ENCODE assay signal across 17 mouse cellular contexts in the genomic region with DNA sequence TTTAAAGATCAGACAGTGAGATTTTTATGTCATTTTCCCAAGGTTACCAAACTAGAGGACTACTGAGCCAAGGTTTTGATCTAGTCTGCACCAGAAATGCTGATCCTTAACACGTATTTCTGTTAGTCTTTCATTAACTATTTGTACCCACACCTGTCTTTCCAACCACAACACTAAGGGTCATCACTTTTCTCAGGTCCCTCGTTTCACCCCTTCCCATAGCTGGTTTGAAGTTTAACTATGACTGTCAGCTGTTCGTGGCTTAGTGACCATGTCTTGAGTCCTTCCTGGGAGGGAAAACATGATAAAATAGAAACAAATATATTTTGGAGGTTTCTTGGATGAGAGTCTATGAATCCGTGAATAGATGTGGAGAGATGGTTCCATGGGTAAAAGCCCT.
"Had no signal": no experiment of that assay in that cellular context is flagged by ENCODE, and none has a peak within 500 bp of the region (broad histone marks: within the 10 kb centered on the region; RNA-seq: fewer than 3 reads in every experiment).

No protein-coding gene starts in this region.

- H3K4me1 ChIP-seq: neural tube, embryonic 12.5 days; stomach, embryonic 15.5 days had no signal

- H3K27me3 ChIP-seq: lung, embryonic 15.5 days; midbrain, embryonic 12.5 days; neural tube, embryonic 12.5 days; stomach, embryonic 15.5 days had no signal

- H3K9ac ChIP-seq: liver, postnatal 0 days; lung, embryonic 15.5 days; midbrain, embryonic 12.5 days; neural tube, embryonic 12.5 days; stomach, embryonic 15.5 days had no signal

- H3K4me2 ChIP-seq: lung, embryonic 15.5 days; midbrain, embryonic 12.5 days; neural tube, embryonic 12.5 days; stomach, embryonic 15.5 days had no signal

- DNase-seq: liver, postnatal 0 days; lung, adult 2 months; lung, postnatal 14 days; lung, postnatal 36 days; midbrain, embryonic 14.5 days; right cerebral cortex, postnatal 14 days; thymus, adult 2 months; thymus, postnatal 25 days; thymus, postnatal 4 days had no signal

- H3K27ac ChIP-seq: lung, embryonic 15.5 days; macrophage; midbrain, embryonic 12.5 days; neural tube, embryonic 12.5 days; stomach, embryonic 15.5 days; stomach, postnatal 0 days had no signal

- H3K36me3 ChIP-seq: lung, embryonic 15.5 days; midbrain, embryonic 12.5 days; neural tube, embryonic 12.5 days; stomach, embryonic 15.5 days had no signal

- H3K4me3 ChIP-seq: lung, embryonic 15.5 days; megakaryocyte, embryonic 14.5 days; midbrain, embryonic 12.5 days; neural tube, embryonic 12.5 days; stomach, embryonic 15.5 days had no signal

- H3K9me3 ChIP-seq: lung, embryonic 15.5 days; megakaryocyte, embryonic 14.5 days; midbrain, embryonic 12.5 days; neural tube, embryonic 12.5 days; stomach, embryonic 15.5 days had no signal

- ATAC-seq: liver, postnatal 0 days; lung, postnatal 0 days had no signal
